Mouse (Mus musculus): ENCODE measurements around the gene Rapgef3.

The Rapgef3 gene

GRCm38 (mm10) chr15:97767280-97768186 lies at the start of gene Rapgef3:
Gene Rapgef3 (minus strand): TSS chr15:97767972.
- DNase-seq (ENCODE audit: low spot score) = peak; percentile 77

DNA sequence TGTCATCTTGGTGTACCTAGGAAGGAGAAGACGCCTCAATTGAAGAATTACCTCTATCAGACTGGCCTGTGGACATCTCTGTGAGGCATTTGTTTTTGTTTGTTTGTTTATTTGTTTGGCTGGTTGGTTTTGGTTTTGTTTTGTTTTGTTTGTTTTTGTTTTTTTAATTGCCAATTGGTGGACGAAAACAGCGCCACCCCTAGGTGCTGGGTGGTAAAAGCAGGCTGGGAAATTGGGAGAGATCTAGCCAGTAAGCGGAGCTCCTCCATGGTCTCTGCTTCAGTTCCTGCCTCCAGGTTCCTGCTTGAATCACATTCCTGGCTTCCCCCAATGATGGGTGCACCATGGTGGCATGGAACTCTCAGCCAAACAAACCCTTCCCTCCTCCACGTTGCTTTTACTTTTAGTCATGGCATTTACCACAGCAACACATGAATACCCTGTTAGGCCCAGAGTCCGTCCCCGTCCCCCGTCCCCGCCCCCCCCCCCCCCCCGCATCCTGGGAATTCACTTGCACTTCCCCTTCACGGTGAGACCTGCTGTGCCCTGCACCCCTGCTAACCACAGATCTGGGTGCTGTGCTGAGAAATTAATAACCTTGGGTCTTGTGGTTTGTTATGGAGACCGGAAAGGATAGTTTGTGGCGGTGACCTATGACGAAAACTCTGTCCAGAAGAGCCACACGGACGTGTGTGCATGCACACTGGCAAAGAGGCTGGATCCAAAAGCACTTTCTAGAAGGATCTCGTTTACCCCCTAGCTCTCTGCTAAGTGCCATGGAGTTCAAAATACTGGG lies 48.6 kb upstream of the Rapgef3 start:
- no peak for DNase-seq (ENCODE audit: low spot score)

- DNase-seq (ENCODE audit: low spot score) = no peak
Observed at GRCm38 (mm10) chr15:97815254-97815653, 47.5 kb upstream of the Rapgef3 start.

DNA sequence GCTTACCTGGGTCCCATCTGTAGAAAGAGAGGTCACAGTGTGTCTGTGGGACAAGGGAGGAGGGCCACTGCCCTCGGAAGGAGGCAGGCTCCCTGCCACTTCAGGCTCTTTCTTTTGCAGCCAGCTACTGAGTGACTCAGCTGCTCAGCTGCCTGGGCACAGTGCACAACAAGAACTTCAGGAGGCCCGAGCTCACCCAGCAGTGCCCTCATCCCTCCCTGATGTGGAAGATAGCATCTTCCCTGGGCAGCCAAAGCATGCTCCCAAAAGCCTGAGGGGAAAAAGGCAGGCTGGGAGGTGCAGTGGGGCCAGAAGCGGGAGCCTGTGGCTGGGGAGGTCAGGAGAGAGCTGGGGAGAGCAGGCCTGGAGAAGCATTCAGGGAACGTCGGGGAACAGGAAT lies 46.9 kb upstream of the Rapgef3 start:
- DNase-seq (ENCODE audit: low spot score) = no peak

GRCm38 (mm10) chr15:97813452-97814204 lies 45.9 kb upstream of the Rapgef3 start:
- no peak for DNase-seq (ENCODE audit: low spot score)

DNA sequence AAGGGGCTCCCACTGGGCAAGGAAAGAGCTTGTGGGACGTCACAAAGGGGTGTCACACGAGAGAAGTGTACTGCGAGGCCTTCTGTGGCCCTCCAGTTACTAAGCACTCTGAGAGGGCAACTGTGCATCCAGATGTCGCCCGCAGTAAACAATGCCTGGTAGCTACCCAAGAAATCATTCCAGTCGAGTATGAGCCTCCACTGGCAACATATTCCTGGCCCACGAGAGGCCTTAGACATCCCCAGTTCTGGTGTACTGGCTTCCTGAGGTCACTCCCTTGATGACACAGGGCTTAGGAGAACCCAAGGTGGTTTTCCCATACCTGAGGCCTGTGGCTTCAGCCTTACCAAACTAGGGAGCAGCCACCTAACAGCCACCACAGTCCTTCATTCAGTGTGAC lies 45.1 kb upstream of the Rapgef3 start:
- DNase-seq (ENCODE audit: low spot score) = no peak

DNA sequence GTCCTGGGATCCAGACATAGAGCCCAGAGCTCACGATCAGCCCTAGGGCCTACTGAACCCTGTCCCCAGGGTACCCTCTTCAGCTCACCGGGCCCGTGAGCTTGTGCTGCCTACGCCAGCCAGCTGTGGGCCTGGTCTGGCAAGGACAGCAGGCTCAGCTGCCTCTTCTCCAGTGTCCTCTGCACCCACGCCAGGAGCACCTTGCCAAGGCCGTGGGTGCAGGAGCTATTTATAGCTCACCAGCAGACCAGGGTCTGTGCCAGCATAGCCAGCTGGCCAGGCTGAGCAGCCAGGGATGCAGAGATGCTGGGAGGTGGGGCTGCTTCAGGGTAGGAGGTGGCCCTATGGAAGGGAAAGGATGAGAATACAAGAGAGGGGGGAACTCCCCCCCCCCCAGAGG lies 44.4 kb upstream of the Rapgef3 start:
- peak; percentile 90 for DNase-seq (ENCODE audit: low spot score)

GRCm38 (mm10) chr15:97811307-97811706 lies 43.5 kb upstream of the Rapgef3 start:
- DNase-seq (ENCODE audit: low spot score) = no peak

DNA sequence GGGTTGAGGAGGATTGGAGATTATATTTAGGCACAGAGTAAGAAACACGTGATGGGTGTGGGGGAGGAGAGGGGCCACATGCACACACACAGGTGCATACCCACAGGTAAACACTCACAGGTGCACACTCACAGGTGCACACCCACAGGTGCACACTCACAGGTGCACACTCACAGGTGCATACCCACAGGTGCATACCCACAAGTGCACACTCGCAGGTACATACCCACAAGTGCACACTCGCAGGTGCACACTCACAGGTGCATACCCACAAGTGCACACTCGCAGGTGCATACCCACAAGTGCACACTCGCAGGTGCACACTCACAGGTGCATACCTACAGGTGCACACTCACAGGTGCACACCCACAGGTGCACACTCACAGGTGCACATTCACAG lies 42.6 kb upstream of the Rapgef3 start:
- no peak for DNase-seq (ENCODE audit: low spot score)

GRCm38 (mm10) chr15:97809942-97810341 lies 42.2 kb upstream of the Rapgef3 start:
- DNase-seq (ENCODE audit: low spot score) = no peak

GRCm38 (mm10) chr15:97809206-97809605 lies 41.4 kb upstream of the Rapgef3 start:
- no peak for DNase-seq (ENCODE audit: low spot score)

DNA sequence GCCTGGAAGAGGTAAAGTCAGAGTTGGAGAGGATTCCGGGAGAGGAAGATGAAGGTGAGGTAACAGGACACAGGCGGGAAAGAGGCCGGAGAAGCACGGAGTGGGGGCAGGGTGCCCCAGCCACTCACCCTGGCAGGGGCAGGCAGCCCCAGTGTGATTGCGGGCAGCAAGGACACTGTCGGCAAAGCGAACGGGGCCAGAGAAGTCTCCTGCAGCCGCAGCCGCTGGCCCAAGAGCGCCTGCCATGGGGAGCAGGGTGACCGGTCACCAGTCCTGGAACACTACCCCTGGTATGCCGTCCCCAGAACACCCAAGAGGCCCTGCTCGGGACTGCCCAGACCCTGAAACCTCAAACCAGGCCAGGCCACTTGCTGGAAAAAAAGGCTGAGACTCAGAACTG lies 40.8 kb upstream of the Rapgef3 start:
- DNase-seq (ENCODE audit: low spot score) = no peak

DNA sequence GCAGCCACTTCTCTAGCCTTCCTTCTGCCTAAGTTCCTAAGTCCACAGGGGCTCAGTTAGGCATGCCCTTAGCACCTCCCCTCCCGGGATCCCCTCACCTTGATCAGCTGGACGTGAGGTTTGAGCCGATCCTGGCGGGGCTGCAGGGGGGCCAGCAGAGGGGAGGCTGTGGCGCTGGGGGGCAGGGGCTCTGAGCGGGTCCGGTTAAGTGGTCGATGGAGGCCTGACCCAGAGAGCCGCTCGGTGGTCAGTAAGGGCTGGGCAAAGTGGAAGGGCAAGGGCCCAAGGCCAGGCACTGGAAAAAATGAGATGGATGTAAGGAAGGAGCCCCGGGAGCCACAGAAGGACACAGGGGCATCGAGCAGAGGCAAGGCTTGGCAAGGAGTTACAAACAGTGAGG lies 40.1 kb upstream of the Rapgef3 start:
- DNase-seq (ENCODE audit: low spot score) = no peak

- no peak for DNase-seq (ENCODE audit: low spot score)
Observed at GRCm38 (mm10) chr15:97802575-97802974, 34.8 kb upstream of the Rapgef3 start.

- no peak for DNase-seq (ENCODE audit: low spot score)
Observed at GRCm38 (mm10) chr15:97801811-97802210, 34.0 kb upstream of the Rapgef3 start.

- no peak for DNase-seq (ENCODE audit: low spot score)
Observed at GRCm38 (mm10) chr15:97800853-97801252, 33.1 kb upstream of the Rapgef3 start.

DNA sequence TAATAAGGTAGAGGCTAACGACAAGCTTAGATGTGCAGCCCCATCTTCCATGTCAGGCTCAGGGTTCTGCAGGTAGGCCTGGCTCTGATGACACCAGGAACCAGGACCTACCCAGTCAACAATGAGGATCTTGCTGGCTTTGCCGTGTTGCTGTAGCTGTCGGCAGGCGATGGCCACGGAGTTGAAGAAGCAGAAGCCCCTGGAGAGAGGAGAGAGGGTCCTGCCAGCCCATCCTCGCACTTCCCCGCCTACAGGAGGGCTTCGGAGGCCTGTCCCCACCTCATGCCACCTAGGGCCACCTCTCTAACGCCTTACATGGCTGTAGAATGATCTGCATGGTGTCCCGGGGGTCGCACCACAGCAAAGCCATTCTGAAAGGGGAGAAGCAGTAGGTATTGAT lies 31.7 kb upstream of the Rapgef3 start:
- no peak for DNase-seq (ENCODE audit: low spot score)

DNA sequence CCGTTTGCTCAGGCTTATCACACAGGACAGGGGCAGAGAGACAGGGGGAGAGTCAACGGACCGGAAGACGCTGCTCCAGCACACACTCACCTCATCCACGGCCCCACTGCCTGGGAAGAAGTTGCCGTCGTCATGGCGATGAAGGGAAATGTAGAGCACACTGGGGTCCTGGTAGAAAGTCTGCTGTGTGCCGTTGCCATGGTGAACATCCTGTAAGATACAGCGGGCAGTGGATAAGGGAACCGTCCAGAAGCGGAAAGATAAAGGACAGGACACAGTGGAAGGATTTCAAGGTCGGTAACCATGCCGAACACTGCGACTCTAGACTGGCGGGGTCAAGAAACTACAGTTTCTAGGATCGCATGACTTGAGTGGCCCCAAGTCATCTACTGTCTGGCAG lies 30.4 kb upstream of the Rapgef3 start:
- no peak for DNase-seq (ENCODE audit: low spot score)

GRCm38 (mm10) chr15:97796674-97797310 lies 29.0 kb upstream of the Rapgef3 start:
- no peak for DNase-seq (ENCODE audit: low spot score)

DNA sequence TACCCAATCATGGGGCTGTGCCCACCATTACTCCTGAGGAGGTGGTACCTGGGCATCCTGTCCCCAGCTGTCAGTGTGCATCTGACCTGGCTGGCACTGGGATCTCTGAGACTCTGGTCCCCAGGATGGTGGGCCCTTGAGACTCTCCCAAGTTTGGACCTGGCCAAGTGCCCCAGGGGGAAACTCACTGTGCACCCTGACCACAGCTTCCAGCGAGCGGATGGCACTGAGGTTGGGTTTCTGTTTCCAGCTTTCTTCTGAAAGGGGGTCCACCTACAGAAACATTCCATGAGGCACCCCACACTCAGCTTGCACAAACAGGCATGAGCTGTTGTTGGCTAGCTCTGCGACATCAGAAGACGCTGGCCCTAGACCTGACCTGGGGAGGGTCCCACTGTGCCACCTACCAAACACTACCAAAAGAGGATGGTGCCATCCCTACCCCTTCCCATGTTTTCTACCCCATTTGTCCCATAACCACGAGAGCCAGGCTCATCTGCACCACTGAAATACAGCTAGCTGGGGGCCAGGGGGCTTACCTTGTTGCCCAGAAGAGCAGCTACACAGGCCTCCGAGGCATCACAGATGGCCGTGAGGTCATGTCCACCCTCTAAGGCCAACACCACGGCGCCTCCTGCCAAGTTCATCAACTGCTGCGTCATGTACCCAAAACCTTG lies 27.9 kb upstream of the Rapgef3 start:
- no peak for DNase-seq (ENCODE audit: low spot score)

DNA sequence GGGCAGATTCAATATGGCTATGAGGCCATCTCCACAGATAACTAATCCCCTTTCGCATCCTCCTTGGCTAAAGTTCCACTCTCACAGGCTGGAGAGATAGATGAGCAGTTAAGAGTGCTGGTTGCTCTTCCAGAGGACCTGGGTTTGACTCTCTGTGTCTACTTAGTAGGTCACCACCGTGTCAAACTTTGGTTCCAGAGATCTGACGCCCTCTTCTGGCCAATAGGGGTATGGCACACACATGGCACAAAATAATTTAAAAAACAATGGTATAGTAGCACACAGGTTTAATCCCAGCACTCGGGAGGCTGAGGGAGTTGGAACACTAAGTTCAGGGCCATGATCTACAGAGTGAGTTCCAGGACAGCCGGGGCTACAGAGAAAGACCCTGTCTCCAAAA lies 26.5 kb upstream of the Rapgef3 start:
- no peak for DNase-seq (ENCODE audit: low spot score)

Data from layer of hippocampus, adult 11-12 months (tissue).